Mouse (Mus musculus): Measurements from ENCODE around the gene 1700013F07Rik.

DNA sequence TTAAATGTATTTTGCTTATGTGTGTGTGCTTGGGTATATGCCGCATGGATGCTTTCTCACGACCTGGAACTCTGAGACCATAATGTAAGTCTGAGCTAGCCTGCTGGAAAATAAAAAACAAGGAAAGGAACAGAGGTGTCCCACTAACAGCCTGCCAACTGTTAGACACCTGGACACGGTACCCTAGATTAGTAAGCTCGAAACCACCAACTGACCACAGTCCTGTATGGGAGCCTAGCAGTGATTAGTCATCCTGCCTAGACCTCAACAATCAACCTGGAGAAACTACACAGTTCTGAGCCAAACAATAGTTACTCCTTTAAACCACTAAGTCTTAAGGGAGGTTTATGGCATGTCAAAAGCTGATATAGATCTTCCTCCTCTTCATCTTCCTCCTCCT, 10.5 kb upstream of the 1700013F07Rik start:
- TF ChIP-seq CTCF (IDR thresholded peaks at IDR 0.05; ENCODE audit: low read depth) (no peak), EP300 (IDR thresholded peaks at IDR 0.05; ENCODE audit: low read depth) (no peak)

Measured in liver, embryonic 14.5 days (tissue).